Mouse (Mus musculus) midbrain, embryonic 12.5 days (tissue): Measurements from ENCODE around the gene Ifrd2. TPM values are rescaled to one million over a fixed set of nuclear protein-coding genes. Genes with fewer than 3 reads are reported as not detected.

Experiments used
- ATAC-seq: fragments of 200-750 bp; cut with Nextera tagmentation; 2 replicates; pipeline ENCODE4 v1.8.0; 2017; ENCODE audit warnings: low read depth, moderate TSS enrichment, moderate library complexity; ENCODE audit not compliant: low FRiP score
- H3K27ac ChIP-seq: fragments of 300-500 bp; sonication (generic); replicated peaks from 2 replicates; pipeline ENCODE4 v1.5.1; 2016; ENCODE audit warnings: mild to moderate bottlenecking
- H3K27me3 ChIP-seq: fragments of 300-500 bp; sonication (generic); 2 replicates; pipeline ENCODE4 v1.6.1; 2016; ENCODE audit warnings: mild to moderate bottlenecking
- H3K36me3 ChIP-seq: fragments of 300-500 bp; sonication (generic); 2 replicates; pipeline ENCODE4 v1.6.1; 2016
- H3K4me1 ChIP-seq: fragments of 300-500 bp; sonication (generic); 2 replicates; pipeline ENCODE4 v1.6.1; 2016
- H3K4me2 ChIP-seq: fragments of 300-500 bp; sonication (generic); replicated peaks from 2 replicates; pipeline ENCODE4 v1.6.1; 2016; ENCODE audit warnings: mild to moderate bottlenecking, moderate library complexity
- H3K4me3 ChIP-seq: fragments of 300-500 bp; sonication (generic); 2 replicates; pipeline ENCODE4 v1.5.1; 2016; ENCODE audit warnings: mild to moderate bottlenecking
- H3K9ac ChIP-seq: fragments of 300-500 bp; sonication (generic); replicated peaks from 2 replicates; pipeline ENCODE4 v1.6.1; 2016; ENCODE audit warnings: mild to moderate bottlenecking, moderate library complexity
- H3K9me3 ChIP-seq: fragments of 300-500 bp; sonication (generic); 2 replicates; pipeline ENCODE4 v1.6.1; 2016; ENCODE audit warnings: mild to moderate bottlenecking
- WGBS: fragments of 180-500 bp; shearing (Covaris S2); methylation state at CpG from one replicate; pipeline ENCODE4 v1.1.7; 2016; 5-methylcytosine and 5-hydroxymethylcytosine counted together
- polyA plus RNA-seq: library from polyadenylated mRNA; unstranded; fragments of >200 nt; fragmentation: Nextera tagmentation; extraction: Ambion mirVana; gene quantifications from 2 replicates; pipeline ENCODE4 v1.2.1, GENCODE M21; 2016

The Ifrd2 gene
- polyA plus RNA-seq, 1 experiment from 2014 or later, result 20.1 TPM

DNA sequence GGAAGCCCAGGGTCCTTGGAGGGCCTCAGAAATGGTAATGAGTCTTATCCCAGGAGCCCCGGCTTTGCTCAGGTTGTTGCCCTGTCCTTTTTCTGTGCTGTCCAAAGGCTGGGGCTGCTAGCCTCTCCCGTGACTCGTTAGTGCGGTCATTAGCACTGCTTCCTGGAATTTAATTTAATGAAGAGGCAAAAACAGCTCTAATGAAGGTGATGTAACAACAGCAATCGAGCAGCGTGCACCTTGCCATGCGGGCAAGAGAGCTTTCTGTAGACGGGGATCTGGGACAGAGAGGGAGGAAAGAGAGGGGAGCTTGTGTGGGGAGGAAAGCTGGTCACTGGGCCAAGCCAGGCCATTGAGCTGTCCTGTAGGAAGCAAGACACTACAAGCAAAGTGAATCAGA lies 54.2 kb downstream of the Ifrd2 start:
- 34% methylated on average over 8 of the region's 8 CpGs for WGBS
- Histone ChIP-seq H3K27me3 (no peaks in the 10 kb centered on the region), H3K4me3 (no peak overlapping the region), H3K4me1 (peaks cover 48% of the 10 kb centered on the region), H3K9me3 (no peaks in the 10 kb centered on the region), H3K36me3 (no peaks in the 10 kb centered on the region), H3K4me2 (no peak overlapping the region), H3K27ac (peak overlapping the region; percentile 39; the same call in 1 of the 2 replicates), H3K9ac (no peak overlapping the region; the same call in 1 of the 2 replicates)
- no peak for ATAC-seq

Other genes starting within 250 kb of the Ifrd2 start
- gene Hemk1, start 249.3 kb upstream of the Ifrd2 start, polyA plus RNA-seq, result 13.3 and 14.9 TPM in 2 replicates
- gene 6430571L13Rik, start 247.0 kb upstream of the Ifrd2 start, polyA plus RNA-seq, result 3.1 and 4.2 TPM in 2 replicates
- 3.7 and 4.1 TPM in 2 replicates for gene Cacna2d2, start 188.0 kb upstream of the Ifrd2 start, polyA plus RNA-seq
- 43.6 TPM in 2 replicates for gene Tmem115, start 53.7 kb upstream of the Ifrd2 start, polyA plus RNA-seq
- gene Cyb561d2, start 45.4 kb upstream of the Ifrd2 start, polyA plus RNA-seq, result 19.3 and 19.4 TPM in 2 replicates
- gene Nprl2, start 45.4 kb upstream of the Ifrd2 start, polyA plus RNA-seq, result 48.1 and 48.4 TPM in 2 replicates
- 1.1 and 2.6 TPM in 2 replicates for gene Zmynd10, start 40.3 kb upstream of the Ifrd2 start, polyA plus RNA-seq
- 43.6 and 48.9 TPM in 2 replicates for gene Rassf1, start 36.1 kb upstream of the Ifrd2 start, polyA plus RNA-seq
- gene Tusc2, start 24.4 kb upstream of the Ifrd2 start, polyA plus RNA-seq, result 90.1 and 95.0 TPM in 2 replicates
- 112 and 116 TPM in 2 replicates for gene Hyal2, start 19.7 kb upstream of the Ifrd2 start, polyA plus RNA-seq
- gene Hyal1, start 10.7 kb upstream of the Ifrd2 start, polyA plus RNA-seq, result 9.0 and 10.1 TPM in 2 replicates
- 14.5 and 14.7 TPM in 2 replicates for gene Naa80, start 8.8 kb upstream of the Ifrd2 start, polyA plus RNA-seq
- gene Hyal3, start 6.8 kb upstream of the Ifrd2 start, polyA plus RNA-seq, result 0.41 and 1.1 TPM in 2 replicates
- gene Sema3b, start 21.6 kb downstream of the Ifrd2 start, polyA plus RNA-seq, result 3.2 TPM in 2 replicates
- gene Gnai2, start 47.7 kb downstream of the Ifrd2 start, polyA plus RNA-seq, result 635 and 641 TPM in 2 replicates
- 13.9 and 14.8 TPM in 2 replicates for gene Slc38a3, start 81.9 kb downstream of the Ifrd2 start, polyA plus RNA-seq
- 1.9 and 2.7 TPM in 2 replicates for gene Gnat1, start 92.1 kb downstream of the Ifrd2 start, polyA plus RNA-seq
- gene Sema3f, start 122.8 kb downstream of the Ifrd2 start, polyA plus RNA-seq, result 30.6 and 33.7 TPM in 2 replicates
- gene Rbm5, start 183.4 kb downstream of the Ifrd2 start, polyA plus RNA-seq, result 266 and 271 TPM in 2 replicates